Mouse (Mus musculus) thymus, postnatal 14 days (tissue): Measurements from ENCODE around the gene Acat2.
A peak's percentile ranks its signal among the peaks of the same experiment; 100 is the strongest.
"Not testable (repeated sequence)": the region's sequence is repeated elsewhere in the genome, so short reads cannot be mapped to it uniquely, and the experiment has no call there.

ENCODE experiments used
- DNase-seq: peaks from one replicate; pipeline ENCODE4 v3.0.0; 2021

Gene Acat2

DNA sequence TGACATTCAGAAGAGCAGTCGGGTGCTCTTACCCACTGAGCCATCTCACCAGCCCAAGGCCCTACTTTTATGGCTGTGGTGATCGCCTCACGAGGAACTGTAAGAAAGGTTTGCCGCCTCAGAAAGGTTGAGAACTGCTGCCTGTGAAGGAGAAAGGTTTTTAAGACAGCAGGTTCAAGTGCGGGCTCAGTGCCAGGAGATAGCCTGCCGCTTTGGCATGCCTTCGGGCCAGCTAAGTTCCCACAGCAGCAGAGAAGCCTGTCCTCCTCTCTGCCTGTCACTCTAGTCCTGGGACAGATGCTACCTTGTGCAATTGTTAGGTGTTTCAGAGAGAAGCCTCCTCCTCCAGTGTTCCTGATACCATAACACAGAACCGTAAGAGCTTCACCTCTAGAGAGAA, 3.9 kb downstream of the Acat2 start:
- DNase-seq, result no peak

DNA sequence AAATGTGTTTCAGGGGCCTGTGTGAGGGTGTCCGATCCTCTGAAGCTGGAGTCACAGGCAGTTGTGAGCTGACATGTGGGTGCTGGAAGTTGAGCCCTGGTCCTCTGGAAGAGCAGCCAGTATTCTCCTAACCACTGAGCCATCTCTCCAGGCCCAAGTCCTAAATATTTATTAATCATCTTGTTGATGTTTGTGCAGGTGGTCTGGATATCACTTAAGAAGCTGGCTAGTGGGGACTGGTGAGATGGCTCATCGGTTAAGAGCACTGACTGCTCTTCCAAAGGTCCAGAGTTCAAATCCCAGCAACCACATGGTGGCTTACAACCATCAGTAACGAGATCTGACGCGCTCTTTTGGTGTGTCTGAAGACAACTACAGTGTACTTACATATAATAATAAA, 10.9 kb downstream of the Acat2 start:
- no peak for DNase-seq

DNA sequence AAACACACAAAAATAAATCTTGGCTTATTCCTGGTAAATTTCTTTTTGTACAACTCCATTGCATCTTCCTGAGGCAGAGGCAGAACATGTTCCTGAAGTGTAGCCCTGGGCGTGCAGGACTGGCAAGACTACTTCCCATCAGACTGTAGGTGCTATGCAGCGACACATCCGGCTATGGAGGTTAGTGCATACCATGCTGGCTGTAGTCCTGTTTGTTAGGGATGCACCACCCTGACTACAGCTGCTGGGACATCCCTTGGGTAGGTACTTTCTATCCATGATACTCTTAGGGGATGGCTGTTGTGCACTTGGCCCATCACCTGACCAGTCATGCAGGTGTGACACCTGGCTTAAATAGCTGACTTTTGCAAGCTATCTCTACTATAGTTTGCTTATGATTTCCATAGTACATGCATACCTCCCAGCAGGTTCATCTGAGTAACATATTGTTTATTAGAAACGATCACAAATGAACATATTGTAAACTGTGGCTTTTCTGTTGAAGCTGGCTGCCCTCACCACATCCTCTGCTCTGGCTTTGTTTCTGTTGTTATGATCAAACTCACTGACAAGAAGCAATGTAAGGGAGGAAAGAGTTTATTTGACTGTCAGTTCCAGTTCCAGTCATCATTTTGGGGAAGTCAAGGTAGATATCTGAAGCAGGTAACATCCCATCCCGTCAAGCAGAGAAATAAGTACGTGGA, 17.9 kb downstream of the Acat2 start:
- DNase-seq, result no peak

DNA sequence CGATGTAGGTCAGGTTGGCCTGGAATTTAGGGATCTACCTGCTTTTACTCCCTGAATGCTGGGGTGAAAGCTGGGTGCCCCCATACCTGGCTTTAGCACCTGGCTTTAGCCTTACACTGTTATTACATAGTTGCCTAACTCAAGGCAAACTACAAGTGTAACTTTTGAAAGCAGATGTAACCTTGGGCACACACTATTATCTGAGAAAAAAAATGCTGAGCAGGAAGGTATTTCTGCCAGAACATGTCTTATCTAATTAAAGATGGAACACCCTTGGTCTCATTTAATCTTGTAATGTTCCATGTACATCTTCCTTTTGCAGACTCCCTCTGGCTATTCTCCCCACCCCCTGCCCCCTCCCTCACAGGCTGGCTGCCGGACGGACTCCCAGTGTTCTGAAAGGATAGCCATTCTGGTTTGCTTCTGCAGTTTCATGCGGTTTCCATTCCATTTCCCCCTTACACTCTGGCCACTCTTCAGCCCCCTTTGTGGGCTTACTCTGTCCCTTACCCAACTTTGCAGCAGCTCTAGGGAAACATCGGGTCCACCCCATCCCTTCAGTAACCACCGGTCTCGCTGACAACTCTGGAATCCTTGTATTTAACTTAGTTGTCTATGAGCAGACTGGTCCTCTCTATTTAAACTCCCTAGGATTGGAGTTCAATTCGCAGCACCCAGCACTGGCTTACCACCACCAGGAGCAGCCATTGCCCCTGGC, 18.8 kb downstream of the Acat2 start:
- no peak for DNase-seq

DNA sequence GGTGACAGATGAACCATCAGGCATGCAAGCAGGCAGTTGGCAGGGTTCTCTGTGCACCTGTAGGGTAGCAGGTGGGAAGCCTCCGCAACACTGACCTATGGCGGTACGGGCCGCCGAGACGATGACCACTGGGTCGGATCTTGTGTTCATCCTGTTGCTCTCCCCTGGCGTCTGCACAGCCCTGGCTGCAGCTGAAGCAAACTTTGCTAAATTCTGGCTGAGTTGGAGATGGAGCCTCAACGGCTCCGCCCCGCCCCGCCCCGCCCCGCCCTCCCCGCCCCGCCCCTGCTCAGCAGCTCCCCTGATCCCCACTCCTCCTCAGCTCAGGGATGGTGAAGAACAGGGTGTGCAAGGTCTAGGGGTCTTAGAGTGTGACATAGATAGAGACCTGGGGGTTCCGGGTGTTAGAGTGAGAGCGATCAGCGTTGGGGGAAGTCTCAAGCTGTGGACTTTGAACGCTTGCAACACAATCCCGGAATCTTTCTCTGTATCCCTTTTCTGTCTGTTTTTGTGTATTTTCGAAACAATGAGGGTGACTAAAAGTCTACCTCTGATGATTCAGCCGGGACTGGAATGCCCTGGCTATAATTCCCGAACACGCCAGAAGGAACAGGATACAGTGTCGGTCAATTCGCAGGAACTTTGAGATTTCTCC, 20.3 kb downstream of the Acat2 start, which contains the start of gene Acat3:
Gene Acat3 (minus strand): TSS at position 450 of the 655 bp plus-strand sequence.
- DNase-seq, result no peak

DNA sequence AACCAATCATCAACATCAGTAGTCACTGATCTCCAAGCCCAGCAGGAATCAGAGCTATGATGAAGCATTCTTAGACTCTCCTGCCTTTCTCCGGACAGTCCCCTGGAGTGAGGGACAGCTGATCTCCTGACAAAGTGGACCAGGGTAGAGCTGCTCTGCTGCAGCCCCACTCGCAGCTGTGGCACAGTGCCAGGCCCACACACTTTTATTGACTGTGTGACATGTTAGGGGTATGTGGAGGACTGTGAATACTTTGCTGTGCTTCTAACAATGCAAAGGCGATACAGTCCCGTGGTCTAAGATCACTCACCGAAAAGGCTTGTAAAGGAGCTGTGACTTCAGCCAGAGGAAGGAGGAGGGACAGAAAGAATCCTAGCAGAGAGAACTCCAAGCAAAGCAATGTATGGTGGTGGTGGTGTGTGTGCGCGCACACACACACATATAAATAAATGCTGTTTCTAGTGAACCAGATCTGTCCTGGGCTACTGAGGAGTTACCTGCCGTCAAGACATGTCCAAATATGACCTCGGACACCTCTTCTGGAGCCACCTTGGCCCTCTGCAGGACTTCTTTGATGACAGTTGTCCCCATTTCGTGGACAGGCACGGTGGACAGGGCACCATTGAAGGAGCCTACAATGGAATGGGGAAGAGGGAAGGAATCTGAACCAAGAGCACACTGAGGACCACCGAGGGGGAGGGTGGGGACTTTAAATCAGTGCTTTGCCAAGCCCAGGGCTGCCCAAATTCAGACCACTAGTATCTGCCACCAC, 21.0 kb downstream of the Acat2 start:
- not testable (repeated sequence) for DNase-seq

DNA sequence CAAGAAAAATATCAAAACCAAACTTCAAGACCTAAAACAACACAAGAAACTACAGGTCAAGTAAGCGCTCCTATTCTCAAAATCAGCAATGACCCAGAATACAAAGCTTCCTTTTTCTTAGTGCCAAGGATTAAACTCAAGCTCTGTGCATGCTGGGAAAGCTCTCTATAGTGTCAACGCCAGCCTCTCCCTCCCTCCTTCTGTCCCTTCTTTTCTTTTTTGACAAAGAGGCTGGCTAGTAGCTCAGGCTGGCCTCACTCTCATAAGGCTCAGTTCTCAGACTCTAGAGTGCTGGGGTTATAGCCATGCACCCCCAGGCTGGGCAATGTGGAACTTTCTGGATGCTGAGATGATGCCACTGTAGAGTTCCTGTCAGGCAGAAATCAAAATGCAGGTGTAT, 22.5 kb downstream of the Acat2 start:
- DNase-seq, result no peak

DNA sequence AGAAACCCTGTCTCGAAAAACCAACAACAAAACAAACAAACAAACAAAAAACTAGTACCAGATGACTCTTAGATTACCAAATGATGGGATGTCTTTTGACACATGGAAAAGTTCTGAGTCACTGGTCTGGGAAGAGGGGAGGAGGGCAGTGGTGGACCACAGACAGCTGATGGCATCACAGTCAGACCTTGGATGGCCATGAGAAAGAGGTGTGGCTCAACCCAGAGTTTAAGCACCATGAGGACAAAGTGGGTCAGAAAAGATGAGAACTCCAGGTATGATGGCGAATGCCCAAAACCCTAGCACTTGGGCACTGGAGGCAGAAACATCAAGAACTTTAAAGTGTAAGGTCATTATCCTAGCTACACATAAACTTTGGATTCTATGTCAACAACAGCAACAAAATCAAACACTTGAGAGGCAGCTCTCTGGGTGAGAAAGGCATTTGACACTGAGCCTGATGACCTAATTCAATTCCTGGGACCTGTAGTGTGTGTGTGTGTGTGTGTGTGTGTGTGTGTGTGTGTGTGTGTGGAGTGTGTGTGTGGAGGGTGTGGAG, 23.1 kb downstream of the Acat2 start:
- DNase-seq, result no peak

DNA sequence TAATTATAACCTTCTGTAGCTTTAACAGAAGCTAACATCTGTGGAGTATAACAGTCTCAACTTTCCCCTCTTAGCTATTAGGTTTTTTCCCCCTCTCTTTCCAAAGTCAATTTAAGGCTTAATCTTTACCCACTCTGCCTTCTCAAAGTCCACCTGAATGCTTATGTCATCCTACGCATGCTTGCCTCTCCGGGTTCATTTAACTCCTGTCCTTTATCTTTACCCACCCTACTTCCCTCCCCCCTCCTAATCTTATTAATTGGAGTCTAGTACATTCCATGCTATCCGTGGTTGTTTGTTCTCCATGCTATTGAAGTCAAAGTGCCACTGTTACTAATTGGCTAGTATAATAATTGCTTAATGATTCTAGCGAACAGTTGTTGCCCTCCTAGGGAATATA, 24.8 kb downstream of the Acat2 start:
- no peak for DNase-seq

DNA sequence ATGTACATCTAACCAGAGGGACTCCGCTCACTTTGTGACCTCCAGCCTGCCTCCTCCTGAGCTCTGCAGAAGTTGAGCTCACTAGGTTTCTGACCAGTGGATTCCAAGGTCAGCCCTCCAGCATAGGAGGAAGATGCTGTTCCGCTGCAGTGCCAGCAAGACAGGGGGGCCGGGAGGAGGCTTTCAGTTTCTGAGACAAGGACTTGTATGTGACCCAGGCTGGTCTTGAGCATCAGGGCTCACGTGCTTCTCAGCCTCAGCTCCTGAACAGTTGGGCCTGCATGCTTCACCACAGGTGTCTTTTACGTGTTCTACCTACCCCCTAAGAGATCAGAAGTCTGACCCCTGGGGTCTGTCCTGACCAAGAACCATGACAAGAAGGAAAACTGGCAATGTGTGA, 29.0 kb downstream of the Acat2 start:
- DNase-seq, result not testable (repeated sequence)

DNA sequence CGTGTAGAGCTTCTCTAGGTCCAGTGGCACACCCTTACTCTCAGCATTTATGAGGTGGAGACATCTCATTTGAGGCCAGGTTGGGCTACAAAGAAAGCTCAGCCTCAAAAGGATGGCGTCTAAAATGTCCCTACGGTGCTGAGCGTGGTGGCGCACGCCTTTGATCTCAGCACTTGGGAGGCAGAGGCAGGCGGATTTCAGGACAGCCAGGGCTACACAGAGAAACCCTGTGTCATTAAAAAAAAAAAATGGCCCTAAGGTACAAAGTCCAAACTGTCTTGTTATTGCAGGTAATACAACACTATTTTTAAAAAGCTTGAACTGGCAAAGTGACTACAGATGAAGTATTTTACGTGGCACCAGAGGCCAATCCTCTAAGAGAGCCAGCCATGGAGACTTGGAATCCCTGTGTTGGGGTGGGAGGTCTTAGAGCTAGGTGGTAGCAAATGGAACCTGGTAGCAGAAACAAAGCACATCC, 34.8 kb downstream of the Acat2 start:
- DNase-seq, result no peak

DNA sequence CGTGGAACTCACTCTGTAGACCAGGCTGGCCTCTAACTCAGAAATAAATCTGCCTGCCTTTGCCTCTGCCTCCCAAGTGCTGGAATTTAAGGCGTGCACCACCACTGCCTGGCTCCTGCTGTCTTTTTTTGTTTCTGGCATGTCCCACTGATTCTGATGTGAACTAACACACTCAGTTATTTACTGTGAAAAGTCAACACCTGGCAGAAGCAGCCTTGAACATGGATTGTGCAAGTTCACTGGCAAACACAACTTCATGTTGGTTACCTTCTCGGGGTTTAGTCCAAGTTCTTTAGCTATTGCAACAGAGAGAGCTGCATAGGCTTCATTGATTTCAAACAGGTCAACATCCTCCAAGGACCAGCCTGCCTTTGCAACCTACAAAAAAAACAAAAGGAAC, 35.5 kb downstream of the Acat2 start:
- no peak for DNase-seq

DNA sequence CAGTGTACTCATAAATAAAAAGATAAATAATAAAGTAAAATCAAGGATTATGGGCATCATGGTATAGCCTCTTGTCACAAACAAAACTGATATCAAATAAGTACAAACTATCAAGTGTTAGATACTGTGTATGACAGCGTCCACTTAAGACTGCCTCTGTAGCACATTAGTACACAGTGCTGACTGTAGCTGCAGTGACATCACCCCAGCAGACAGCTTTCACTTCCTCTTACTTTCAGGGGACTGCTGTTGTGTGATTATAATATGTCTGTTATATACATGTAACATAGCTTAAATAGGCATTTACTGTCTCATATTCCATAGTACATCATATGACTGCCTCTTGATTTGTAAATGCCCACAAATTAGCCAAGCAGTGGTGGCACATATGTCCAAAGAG, 39.5 kb downstream of the Acat2 start:
- DNase-seq, result no peak

DNA sequence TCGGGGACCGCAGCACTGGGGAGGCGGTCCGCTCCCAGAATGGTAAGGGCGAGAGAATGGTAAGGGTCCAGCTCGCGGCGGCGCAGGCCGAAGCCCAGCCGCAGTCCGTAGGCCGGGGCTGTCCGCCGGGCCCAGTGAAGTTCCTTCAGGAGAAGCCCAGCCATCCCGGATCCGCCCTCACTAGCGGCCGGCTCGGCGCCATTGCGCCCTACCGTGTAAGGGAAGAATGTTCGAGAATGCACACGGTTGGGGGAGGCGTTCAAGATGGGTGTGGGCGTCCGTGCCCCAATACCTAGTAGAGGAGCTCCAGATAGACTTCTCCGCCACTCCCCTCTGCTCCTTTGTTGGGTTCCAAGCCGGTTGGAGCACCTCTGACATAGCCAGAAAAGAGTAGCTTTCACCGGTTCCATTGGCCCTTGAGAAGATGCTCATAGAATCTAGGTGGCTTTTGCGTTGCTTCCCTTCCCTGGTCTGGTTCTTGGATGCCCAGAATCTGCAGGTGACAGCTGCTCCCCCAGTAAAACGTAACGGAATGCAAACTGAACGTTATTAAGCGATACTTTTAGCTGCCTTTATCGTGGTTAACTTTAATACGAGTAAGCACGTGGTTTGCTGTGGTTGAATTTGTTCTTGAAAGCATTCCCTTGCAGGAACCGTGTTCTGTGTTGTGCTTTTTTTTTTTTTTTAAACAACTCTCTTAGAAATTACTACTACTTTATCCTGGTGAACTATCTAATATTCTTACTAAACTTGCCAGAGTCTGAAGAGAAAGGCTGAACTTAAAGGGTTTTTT, 43.8 kb downstream of the Acat2 start:
- peak; percentile 68 for DNase-seq

DNA sequence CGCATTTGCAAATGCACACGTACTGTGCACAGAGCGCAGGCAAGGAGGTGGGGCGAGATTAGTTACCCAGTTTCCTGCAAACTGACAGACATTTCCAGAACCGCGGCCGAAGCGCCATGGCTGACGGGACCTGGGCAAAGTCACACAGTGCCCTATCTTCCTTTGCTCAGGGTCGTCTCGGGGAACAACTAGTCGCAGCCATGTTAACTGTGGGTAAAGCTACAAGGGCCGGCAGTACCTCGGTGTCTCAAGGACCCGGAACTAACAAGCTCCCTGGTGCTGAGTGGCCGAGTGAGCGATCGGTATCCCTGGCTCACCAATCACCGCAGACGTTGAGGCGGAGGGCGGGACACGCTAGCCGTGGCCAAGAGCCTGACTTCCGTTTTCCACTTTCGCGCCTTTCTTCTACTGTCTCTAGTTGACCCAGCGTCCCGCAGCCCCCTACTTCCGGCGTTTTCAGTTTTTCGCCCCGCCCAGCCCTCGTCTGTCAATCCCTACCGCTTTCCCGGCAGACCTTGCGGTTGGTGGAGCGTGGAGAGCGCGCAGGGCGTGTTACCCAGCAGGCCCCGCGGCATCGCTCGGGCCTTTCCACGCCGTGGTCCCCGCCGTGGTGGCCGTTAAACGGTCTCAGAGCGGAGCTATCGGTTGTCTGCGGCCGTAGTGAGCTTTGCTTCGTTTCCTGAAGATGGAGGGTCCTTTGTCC, 44.5 kb downstream of the Acat2 start, which contains the start of gene Mrpl18:
Gene Mrpl18 (minus strand): TSS at position 465 of the 703 bp plus-strand sequence.
- DNase-seq, result peak; percentile 99

DNA sequence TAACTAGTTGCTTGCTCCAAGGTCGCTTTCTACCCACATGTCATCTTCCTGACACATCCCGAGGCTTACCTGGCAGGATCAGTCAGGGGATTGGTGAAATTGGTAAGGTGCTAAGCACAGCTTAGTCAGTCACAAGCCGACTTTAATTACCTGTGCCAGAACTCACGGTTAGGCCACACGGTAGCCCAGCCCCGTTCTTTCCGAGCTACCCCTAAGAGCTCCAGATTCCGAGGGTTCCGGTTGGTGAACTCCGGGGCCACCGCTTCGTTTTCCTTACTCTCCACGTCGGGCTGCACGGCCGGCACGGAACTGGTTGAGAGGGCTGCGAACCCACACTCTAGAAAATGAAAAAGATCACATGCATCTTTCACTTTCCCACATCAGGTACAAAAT, 45.1 kb downstream of the Acat2 start, which contains the start of gene Tcp1:
Gene Tcp1 (plus strand): TSS at position 214 of the 393 bp plus-strand sequence.
- DNase-seq, result no peak

DNA sequence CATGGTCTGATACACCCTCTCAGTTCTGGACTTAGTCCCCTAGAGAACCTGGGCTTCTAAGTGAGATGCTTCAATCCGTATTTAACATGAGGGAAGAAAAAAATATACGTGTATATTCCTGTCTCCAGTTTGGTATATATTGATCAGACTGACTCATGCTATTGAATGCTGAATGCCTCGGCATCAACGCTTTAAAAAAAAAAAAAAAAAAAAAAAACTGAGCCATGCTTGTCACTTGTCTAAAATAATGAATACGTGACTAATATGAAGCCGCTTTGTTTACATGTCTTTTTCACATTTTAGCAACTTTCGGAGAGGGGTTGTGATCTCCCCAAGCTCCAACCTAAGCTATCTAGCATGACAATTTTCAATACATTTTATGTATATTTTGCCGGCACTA, 50.2 kb downstream of the Acat2 start:
- no peak for DNase-seq

DNA sequence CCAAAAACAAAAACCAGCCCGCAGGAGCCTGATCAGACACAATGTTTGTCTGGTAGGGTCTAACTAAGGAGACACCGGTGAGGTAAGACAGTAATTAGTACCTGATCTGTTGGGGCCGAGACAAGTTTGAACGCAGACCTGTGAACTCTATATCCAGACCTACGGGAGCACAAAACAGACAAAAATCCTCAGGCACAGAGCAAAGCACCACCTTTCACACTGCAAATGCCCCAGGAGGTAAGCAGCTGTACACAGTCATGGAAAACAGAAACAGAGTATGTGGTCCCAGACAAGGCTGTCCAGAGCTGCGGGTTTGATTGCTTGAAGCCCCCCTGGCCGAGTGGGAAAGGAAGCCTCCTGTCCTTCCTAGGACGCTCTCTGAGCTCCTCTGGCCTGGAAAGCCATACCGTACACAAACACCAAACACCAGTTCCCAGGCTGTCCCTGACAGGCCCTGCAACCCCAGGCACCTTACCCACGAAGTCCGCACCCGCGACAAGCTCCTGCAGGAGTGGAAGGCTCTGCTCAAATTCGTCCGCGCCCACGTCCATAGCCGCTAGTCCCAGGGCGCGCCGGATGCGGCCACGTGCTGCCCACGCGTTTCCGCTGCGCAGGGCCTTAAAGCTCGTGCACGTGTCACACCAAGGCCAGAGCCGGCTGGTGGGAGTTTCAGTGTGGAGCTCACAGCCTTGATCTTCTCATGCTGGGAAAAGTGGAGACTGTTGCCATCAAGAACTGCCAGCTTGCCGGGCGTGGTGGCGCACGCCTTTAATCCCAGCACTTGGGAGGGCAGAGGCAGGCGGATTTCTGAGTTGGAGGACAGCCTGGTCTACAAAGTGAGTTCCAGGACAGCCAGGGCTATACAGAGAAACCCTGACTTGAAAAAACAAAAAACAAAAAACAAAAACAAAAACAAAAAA, 50.9 kb downstream of the Acat2 start, which contains the start of gene Pnldc1:
Gene Pnldc1 (minus strand): TSS at position 870 of the 920 bp plus-strand sequence.
- no peak for DNase-seq

DNA sequence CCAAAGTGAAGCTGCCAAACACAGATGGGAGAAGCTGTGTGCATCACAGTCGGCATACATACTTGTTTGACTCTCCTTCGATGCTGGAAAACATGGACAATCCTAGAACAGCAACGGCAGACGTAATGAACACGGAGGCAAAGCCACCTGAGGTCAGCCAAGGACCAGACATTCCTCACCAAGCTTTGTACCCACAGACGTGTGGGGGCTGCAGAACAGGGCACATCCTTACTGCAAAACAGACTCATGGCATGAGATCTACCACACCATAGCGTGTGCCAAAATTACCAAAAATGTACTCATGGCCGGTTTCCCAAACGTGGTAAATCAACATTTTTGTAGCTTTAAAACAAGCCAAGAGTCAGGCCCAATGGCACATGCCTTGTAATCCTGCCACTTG, 54.1 kb downstream of the Acat2 start:
- no peak for DNase-seq

DNA sequence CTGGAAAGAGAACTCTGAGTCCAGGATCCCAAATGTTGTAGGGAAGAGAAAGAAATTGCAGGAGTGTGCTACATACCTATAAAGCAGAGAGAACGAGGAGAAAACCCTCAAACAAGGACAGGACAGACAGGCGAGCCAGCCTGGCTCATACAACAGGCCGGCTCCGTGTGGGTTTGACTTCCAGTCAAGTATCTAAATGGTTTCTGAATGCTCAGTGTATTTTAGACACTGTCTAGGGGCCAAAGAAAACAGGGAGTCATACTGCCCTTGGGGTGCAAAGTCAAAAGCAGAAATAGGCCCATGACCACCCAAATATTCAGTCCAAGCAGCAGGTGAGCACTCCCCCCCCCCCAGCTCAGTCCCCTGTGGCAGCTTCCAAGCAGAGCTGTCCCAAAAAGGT, 54.7 kb downstream of the Acat2 start:
- DNase-seq, result no peak
